Mouse (Mus musculus) G1E (cell line): ENCODE results near the gene Card19.

Experiments
- CTCF ChIP-seq: IDR thresholded peaks from 2 replicates; pipeline ENCODE4 v1.5.1; 2012; ENCODE audit warnings: low read depth, low read length, inconsistent platforms, mixed read lengths
- GATA1 ChIP-seq: IDR thresholded peaks from 2 replicates; pipeline ENCODE4 v1.6.1; 2012; ENCODE audit warnings: borderline replicate concordance, low read length, inconsistent platforms, mixed read lengths
- TAL1 ChIP-seq: conservative IDR thresholded peaks from 2 replicates; pipeline ENCODE4 v1.6.1; 2012; ENCODE audit warnings: low read depth, low read length, inconsistent platforms, mixed read lengths

DNA sequence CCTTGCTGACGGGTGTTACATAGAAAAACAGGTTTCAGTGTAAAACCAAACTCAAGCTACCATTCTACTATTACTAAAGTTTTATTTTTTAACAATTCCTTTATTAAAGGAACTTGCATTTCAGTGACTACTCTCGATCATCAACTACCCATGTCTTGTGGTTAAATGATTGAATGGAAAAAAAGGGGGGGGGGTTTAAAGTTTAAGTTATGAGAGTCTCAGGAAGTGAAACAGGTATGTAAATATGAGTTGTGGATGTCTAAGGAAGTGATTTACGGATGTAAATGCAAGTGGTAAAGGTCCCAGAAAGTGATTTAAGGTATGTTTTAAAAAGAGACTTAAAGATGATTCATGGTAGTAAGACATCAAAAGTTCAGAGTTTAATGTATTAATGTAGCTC lies 9.3 kb upstream of the Card19 start:
- TF ChIP-seq CTCF (no peak), GATA1 (no peak), TAL1 (no peak)
